In the genomic region with DNA sequence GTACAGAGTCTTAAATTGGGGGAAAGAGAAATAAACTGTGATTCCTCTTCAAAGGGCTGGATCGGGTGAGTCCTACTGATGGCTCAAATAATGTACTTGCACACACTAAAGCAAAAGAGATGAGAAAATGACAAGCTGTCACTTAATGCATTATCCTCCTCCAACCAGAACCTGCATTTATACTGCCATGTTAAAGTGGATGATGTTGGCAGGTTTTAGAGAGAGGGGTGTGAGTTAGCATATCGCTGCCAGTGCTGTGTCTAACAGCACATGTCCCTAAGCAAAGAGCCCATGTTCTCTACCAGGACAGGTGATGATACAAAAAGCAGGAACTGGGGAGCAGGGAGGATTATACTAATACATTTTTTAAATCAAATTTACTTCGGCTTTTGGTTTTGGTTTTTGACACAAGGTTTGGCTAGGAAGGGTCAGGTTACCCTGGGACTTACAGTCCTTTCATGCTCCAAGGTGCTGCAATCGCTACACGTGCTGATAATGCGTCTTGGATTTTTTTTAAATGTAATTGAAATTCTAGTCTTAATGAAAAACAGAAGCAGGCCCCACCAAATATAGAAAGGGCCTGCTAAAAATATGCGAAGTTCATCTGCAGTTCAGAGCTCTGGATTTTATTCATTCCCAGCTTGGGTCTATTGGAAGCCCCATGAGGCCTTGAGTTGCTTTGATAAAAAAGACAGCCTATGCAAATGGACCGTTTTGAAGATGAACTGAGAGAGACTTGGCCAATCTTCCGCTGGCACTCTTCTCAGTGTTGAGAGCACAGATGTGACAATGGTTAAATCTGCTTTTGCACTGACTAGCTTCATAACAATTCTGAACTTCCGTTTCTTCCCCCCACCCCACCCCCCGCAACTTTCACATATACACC, we compare ENCODE assay signal across 18 mouse cellular contexts. TPM values are rescaled to one million over a fixed set of nuclear protein-coding genes. Genes with fewer than 3 reads are reported as not detected.
DNase-seq lines count a peak whose midpoint lies in the region; ATAC-seq lines count a peak whose summit lies in the region.
"Had no signal": no experiment of that assay in that cellular context is flagged by ENCODE, and none has a peak within 500 bp of the region (broad histone marks: within the 10 kb centered on the region; RNA-seq: fewer than 3 reads in every experiment).

No protein-coding gene starts in this region.

- H3K9me3 ChIP-seq in forebrain, embryonic 13.5 days (replicated peaks) = no peaks in the 10 kb centered on the region
- no peaks in the 10 kb centered on the region for H3K9me3 ChIP-seq in forebrain, embryonic 12.5 days
- H3K9me3 ChIP-seq in lung, embryonic 16.5 days (ENCODE audit: control insufficient read depth, low read length) = no peaks in the 10 kb centered on the region
- no peaks in the 10 kb centered on the region for H3K9me3 ChIP-seq in forebrain, embryonic 16.5 days (ENCODE audit: control insufficient read depth, low read length)
- H3K9me3 ChIP-seq in midbrain, embryonic 16.5 days (replicated peaks; ENCODE audit: control insufficient read depth, low read length, poor library complexity, severe bottlenecking) = no peaks in the 10 kb centered on the region
- H3K9me3 ChIP-seq: hindbrain, embryonic 13.5 days had no signal

- H3K4me3 ChIP-seq in forebrain, embryonic 13.5 days = no peak overlapping the region
- no peak overlapping the region for H3K4me3 ChIP-seq in forebrain, embryonic 12.5 days (replicated peaks)
- no peak overlapping the region for H3K4me3 ChIP-seq in lung, embryonic 16.5 days (ENCODE audit: low read length)
- no peak overlapping the region for H3K4me3 ChIP-seq in forebrain, embryonic 16.5 days (replicated peaks; ENCODE audit: low read length)
- no peak overlapping the region for H3K4me3 ChIP-seq in midbrain, embryonic 16.5 days (ENCODE audit: low read depth, low read length)
- H3K4me3 ChIP-seq: hindbrain, embryonic 13.5 days had no signal

- no peaks in the 10 kb centered on the region for H3K27me3 ChIP-seq in forebrain, embryonic 13.5 days
- H3K27me3 ChIP-seq in forebrain, embryonic 12.5 days = no peaks in the 10 kb centered on the region
- no peaks in the 10 kb centered on the region; the same call in 1 of the 2 replicates for H3K27me3 ChIP-seq in lung, embryonic 16.5 days (ENCODE audit: control insufficient read depth, insufficient read depth, low read depth, low read length)
- no peaks in the 10 kb centered on the region for H3K27me3 ChIP-seq in forebrain, embryonic 16.5 days (replicated peaks; ENCODE audit: control insufficient read depth, insufficient read depth, low read length)
- no peaks in the 10 kb centered on the region for H3K27me3 ChIP-seq in midbrain, embryonic 16.5 days (ENCODE audit: control insufficient read depth, insufficient read depth, low read depth, low read length)
- H3K27me3 ChIP-seq: hindbrain, embryonic 13.5 days had no signal

- H3K4me1 ChIP-seq in forebrain, embryonic 13.5 days = no peaks in the 10 kb centered on the region
- H3K4me1 ChIP-seq in forebrain, embryonic 12.5 days = no peaks in the 10 kb centered on the region
- no peaks in the 10 kb centered on the region for H3K4me1 ChIP-seq in lung, embryonic 16.5 days (replicated peaks; ENCODE audit: control insufficient read depth, insufficient read depth, low read length)
- H3K4me1 ChIP-seq in forebrain, embryonic 16.5 days (replicated peaks; ENCODE audit: control insufficient read depth, insufficient read depth, low read length) = peaks cover 3% of the 10 kb centered on the region; the same call in 1 of the 2 replicates
- H3K4me1 ChIP-seq in midbrain, embryonic 16.5 days (ENCODE audit: control insufficient read depth, insufficient read depth, low read length) = peaks cover 2% of the 10 kb centered on the region; the same call in 1 of the 2 replicates

- peak; percentile 59 for ATAC-seq in forebrain, embryonic 13.5 days
- no peak for ATAC-seq in forebrain, embryonic 12.5 days (ENCODE audit: low FRiP score)
- 0 out of 2 replicates have a peak, but pooled peaks have one; percentile 10 for ATAC-seq in lung, embryonic 16.5 days (ENCODE audit: low read depth)
- peak; percentile 84 for ATAC-seq in forebrain, embryonic 16.5 days
- peak; percentile 55; the same call in 1 of the 2 replicates for ATAC-seq in midbrain, embryonic 16.5 days
- ATAC-seq: intestine, postnatal 0 days had no signal

- no peak overlapping the region for H3K4me2 ChIP-seq in forebrain, embryonic 13.5 days
- no peak overlapping the region for H3K4me2 ChIP-seq in forebrain, embryonic 12.5 days
- no peak overlapping the region for H3K4me2 ChIP-seq in lung, embryonic 16.5 days (ENCODE audit: low read depth, low read length)
- no peak overlapping the region for H3K4me2 ChIP-seq in forebrain, embryonic 16.5 days (ENCODE audit: low read length)
- no peak overlapping the region for H3K4me2 ChIP-seq in midbrain, embryonic 16.5 days (ENCODE audit: low read length)
- H3K4me2 ChIP-seq: hindbrain, embryonic 13.5 days had no signal

- H3K36me3 ChIP-seq in forebrain, embryonic 13.5 days (ENCODE audit: poor library complexity, severe bottlenecking) = no peaks in the 10 kb centered on the region
- H3K36me3 ChIP-seq in forebrain, embryonic 12.5 days (replicated peaks) = no peaks in the 10 kb centered on the region
- H3K36me3 ChIP-seq in lung, embryonic 16.5 days (ENCODE audit: control insufficient read depth, insufficient read depth, low read length) = no peaks in the 10 kb centered on the region
- H3K36me3 ChIP-seq in forebrain, embryonic 16.5 days (ENCODE audit: control insufficient read depth, insufficient read depth) = no peaks in the 10 kb centered on the region
- no peaks in the 10 kb centered on the region for H3K36me3 ChIP-seq in midbrain, embryonic 16.5 days (ENCODE audit: control insufficient read depth, insufficient read depth, low read length)
- H3K36me3 ChIP-seq: hindbrain, embryonic 13.5 days had no signal

- DNase-seq in lung, postnatal 4 days = no peak
- DNase-seq in cerebellum, postnatal 36 days = no peak
- no peak for DNase-seq in right cerebral cortex, postnatal 10 days (ENCODE audit: low spot score in 2 of 2)
- DNase-seq: adrenal gland, postnatal 14 days; cerebellum, adult 2 months; gastrocnemius, postnatal 14 days; layer of hippocampus, postnatal 36 days; lung, postnatal 14 days; retina, postnatal 1 day; thymus, postnatal 36 days had no signal

- H3K27ac ChIP-seq in forebrain, embryonic 13.5 days = no peak overlapping the region; the same call in 1 of the 2 replicates
- no peak overlapping the region for H3K27ac ChIP-seq in forebrain, embryonic 12.5 days
- H3K27ac ChIP-seq in lung, embryonic 16.5 days (ENCODE audit: low read length) = no peak overlapping the region
- H3K27ac ChIP-seq in forebrain, embryonic 16.5 days (ENCODE audit: low read length) = peak overlapping the region; percentile 22; the same call in 1 of the 2 replicates
- no peak overlapping the region for H3K27ac ChIP-seq in midbrain, embryonic 16.5 days (ENCODE audit: low read length)
- H3K27ac ChIP-seq: hindbrain, embryonic 13.5 days; liver, embryonic 14.5 days had no signal

- 60% methylated on average over 11 of the region's 11 CpGs for WGBS in forebrain, embryonic 13.5 days
- 63% methylated on average over 11 of the region's 11 CpGs for WGBS in forebrain, embryonic 12.5 days
- WGBS in lung, embryonic 16.5 days = 60% methylated on average over 11 of the region's 11 CpGs
- WGBS in forebrain, embryonic 16.5 days = 51% methylated on average over 11 of the region's 11 CpGs
- WGBS in midbrain, embryonic 16.5 days = 35% methylated on average over 11 of the region's 11 CpGs

- no peak overlapping the region for H3K9ac ChIP-seq in forebrain, embryonic 13.5 days
- no peak overlapping the region for H3K9ac ChIP-seq in forebrain, embryonic 12.5 days
- no peak overlapping the region for H3K9ac ChIP-seq in lung, embryonic 16.5 days (ENCODE audit: low read length)
- H3K9ac ChIP-seq in forebrain, embryonic 16.5 days (replicated peaks; ENCODE audit: low read depth, low read length) = no peak overlapping the region
- no peak overlapping the region for H3K9ac ChIP-seq in midbrain, embryonic 16.5 days (ENCODE audit: low read depth, low read length)
- H3K9ac ChIP-seq: hindbrain, embryonic 13.5 days; liver, embryonic 14.5 days had no signal

RNA-seq across cellular contexts. Expression of gene Gpr88, which starts 24.7 kb away (rescaled TPM):
- 3.8 and 4.3 TPM in 2 replicates for polyA plus RNA-seq in forebrain, embryonic 13.5 days (2015; fragmentation: Nextera tagmentation; extraction: Ambion mirVana)
- polyA plus RNA-seq in forebrain, embryonic 12.5 days (2016; fragmentation: Nextera tagmentation; extraction: Ambion mirVana) = 1.5 and 3.2 TPM in 2 replicates
- polyA plus RNA-seq in lung, embryonic 16.5 days (2015; fragmentation: Nextera tagmentation; extraction: Ambion mirVana) = 0.47 and 0.57 TPM in 2 replicates
- 13.1 and 17.1 TPM in 2 replicates for polyA plus RNA-seq in forebrain, embryonic 16.5 days (2015; fragmentation: Nextera tagmentation; extraction: Ambion mirVana)
- 2.6 and 2.7 TPM in 2 replicates for polyA plus RNA-seq in midbrain, embryonic 16.5 days (2015; fragmentation: Nextera tagmentation; extraction: Ambion mirVana)
